Mouse (Mus musculus) urinary bladder, postnatal 25 days (tissue): ENCODE measurements around the gene Spata17.

Source experiments
- DNase-seq: peaks from one replicate; pipeline ENCODE4 v3.0.0; 2022; ENCODE audit warnings: low spot score

Spata17 gene

GRCm38 (mm10) chr1:187003441-187003861 lies 211.8 kb downstream of the Spata17 start:
- DNase-seq, result no peak

GRCm38 (mm10) chr1:186997596-186998304 lies 217.5 kb downstream of the Spata17 start:
- DNase-seq, result no peak
